Mouse (Mus musculus) lung, embryonic 15.5 days (tissue): ENCODE results near the gene Csf3. TPM values are rescaled to one million over a fixed set of nuclear protein-coding genes. Genes with fewer than 3 reads are reported as not detected.

ENCODE experiments used
- ATAC-seq: fragments of 200-750 bp; cut with Nextera tagmentation; 2 replicates; pipeline ENCODE4 v1.8.0; 2017; ENCODE audit warnings: moderate number of reproducible peaks, borderline replicate concordance; ENCODE audit not compliant: low FRiP score, low TSS enrichment; ENCODE audit errors: extremely low read depth
- H3K27ac ChIP-seq: fragments of 300-500 bp; sonication (generic); 2 replicates; pipeline ENCODE4 v1.5.1; 2015; ENCODE audit warnings: moderate library complexity, mild to moderate bottlenecking, inconsistent platforms
- H3K27me3 ChIP-seq: fragments of 300-500 bp; sonication (generic); 2 replicates; pipeline ENCODE4 v1.6.1; 2015; ENCODE audit warnings: inconsistent platforms
- H3K36me3 ChIP-seq: fragments of 300-500 bp; sonication (generic); 2 replicates; pipeline ENCODE4 v1.6.1; 2015; ENCODE audit warnings: inconsistent platforms
- H3K4me1 ChIP-seq: fragments of 300-500 bp; sonication (generic); 2 replicates; pipeline ENCODE4 v1.6.1; 2015; ENCODE audit warnings: inconsistent platforms
- H3K4me2 ChIP-seq: fragments of 300-500 bp; sonication (generic); 2 replicates; pipeline ENCODE4 v1.6.1; 2015; ENCODE audit warnings: inconsistent platforms, mild to moderate bottlenecking, moderate library complexity
- H3K4me3 ChIP-seq: fragments of 300-500 bp; sonication (generic); 2 replicates; pipeline ENCODE4 v1.5.1; 2015; ENCODE audit warnings: mild to moderate bottlenecking, inconsistent platforms
- H3K9ac ChIP-seq: fragments of 300-500 bp; sonication (generic); 2 replicates; pipeline ENCODE4 v1.6.1; 2015; ENCODE audit warnings: inconsistent platforms
- H3K9me3 ChIP-seq: fragments of 300-500 bp; sonication (generic); 2 replicates; pipeline ENCODE4 v1.6.1; 2016; ENCODE audit warnings: inconsistent platforms
- WGBS: fragments of 180-500 bp; shearing (Covaris S2); methylation state at CpG from one replicate; pipeline ENCODE4 v1.1.7; 2015; 5-methylcytosine and 5-hydroxymethylcytosine counted together
- polyA plus RNA-seq: library from polyadenylated mRNA; unstranded; fragments of >200 nt; fragmentation: Nextera tagmentation; extraction: Ambion mirVana; gene quantifications from 2 replicates; pipeline ENCODE4 v1.2.1, GENCODE M21; 2015

Csf3 gene
- polyA plus RNA-seq, 1 experiment from 2014 or later, result not detected

DNA sequence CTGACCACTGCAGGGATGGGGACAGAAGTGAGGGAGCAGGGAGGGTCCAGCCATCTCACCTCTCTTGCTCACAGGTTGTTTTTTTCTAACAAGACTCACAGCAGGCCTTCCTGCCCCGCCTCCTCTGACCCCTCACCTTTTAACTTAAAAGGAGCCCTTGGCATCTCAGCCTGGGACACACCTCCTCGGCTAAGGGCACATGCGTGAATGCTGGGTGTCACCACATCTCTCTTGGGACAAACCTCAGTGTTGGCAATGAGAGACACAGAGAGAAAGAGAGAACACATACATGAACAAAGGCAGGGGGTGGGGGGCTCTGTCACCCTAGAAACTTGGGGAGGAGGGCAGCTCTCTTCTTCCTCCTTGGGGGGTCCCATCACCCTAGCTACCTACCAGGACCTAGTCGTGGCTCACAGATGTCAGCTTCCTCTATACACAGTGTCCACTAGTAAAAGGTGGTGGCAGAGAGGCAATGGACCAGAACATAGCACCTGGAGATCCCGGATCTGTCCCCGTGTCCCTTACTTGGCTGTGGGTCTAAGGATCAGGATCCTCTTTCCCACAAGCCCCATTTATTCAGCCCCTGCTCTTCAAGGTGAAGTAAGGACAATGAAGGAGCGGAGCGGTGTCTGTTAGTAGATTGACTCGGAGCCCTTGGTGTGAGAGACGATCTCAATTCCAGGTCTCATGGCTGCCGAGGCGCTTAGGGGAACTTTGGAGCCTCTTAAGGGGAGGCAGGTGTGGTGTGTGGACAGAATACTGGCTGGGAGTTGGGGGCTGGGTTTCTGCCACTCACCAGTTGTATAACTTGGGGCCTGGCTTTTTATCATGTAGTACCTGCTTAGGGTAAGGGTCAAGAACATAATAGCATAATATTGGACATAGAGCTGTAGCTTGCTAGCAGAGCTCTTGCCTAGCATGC is 45.1 kb downstream of the Csf3 start:
- no peaks in the 10 kb centered on the region for H3K9me3 ChIP-seq
- ATAC-seq, result no peak
- H3K4me2 ChIP-seq, result peak overlapping the region; percentile 53
- H3K27me3 ChIP-seq, result no peaks in the 10 kb centered on the region
- H3K4me3 ChIP-seq, result no peak overlapping the region
- peak overlapping the region; percentile 79 for H3K27ac ChIP-seq
- no peaks in the 10 kb centered on the region for H3K36me3 ChIP-seq
- peak overlapping the region; percentile 22; the same call in 1 of the 2 replicates for H3K9ac ChIP-seq
- H3K4me1 ChIP-seq, result peaks cover 86% of the 10 kb centered on the region
- 41% methylated on average over 12 of the region's 12 CpGs for WGBS

DNA sequence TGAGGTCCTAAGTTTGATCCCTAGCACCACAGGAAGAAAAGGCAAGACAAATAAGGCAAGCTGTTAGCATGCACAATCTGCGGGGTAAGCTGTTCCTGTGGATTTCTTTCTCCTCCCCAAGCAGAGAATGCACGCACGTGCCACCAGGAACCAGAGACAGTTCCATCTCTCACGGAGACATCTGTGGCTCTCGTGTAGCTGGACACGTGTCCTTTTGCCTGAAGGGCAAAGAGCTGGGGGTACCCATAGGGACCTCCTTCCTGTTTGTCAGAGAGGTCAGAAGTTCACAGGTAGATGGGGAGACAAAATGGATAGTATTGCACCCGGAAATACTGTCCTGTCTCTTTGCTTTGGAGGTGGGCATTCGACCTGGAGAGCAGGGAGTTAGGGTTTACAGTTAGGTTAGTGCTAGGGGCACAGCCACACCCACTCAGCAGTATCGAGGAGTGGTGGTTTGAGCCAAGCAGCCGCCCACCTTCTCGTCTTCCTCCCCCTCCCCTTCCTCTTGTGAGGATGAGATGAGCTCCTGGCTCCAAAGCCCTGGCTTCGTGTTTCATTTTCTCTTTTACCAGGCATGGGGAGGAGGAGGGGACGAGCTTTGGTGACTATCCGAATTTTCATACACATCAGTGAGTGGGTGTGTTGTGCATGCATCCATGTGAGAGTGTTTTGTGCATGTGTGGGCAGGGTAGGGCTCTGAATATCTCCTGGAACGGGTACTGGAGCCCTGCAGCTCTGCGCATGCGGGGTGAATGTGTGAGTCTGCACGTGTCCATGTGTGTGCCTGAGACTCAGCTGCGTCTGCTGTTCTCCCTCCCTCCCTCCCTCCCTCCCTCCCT is 46.0 kb downstream of the Csf3 start:
- Histone ChIP-seq H3K9ac (0 out of 2 replicates have a peak overlapping the region, but pooled peaks have one; percentile 22), H3K27me3 (no peaks in the 10 kb centered on the region), H3K4me1 (peaks cover 92% of the 10 kb centered on the region), H3K36me3 (no peaks in the 10 kb centered on the region), H3K4me2 (peak overlapping the region; percentile 53), H3K27ac (peak overlapping the region; percentile 79), H3K9me3 (no peaks in the 10 kb centered on the region), H3K4me3 (peak overlapping the region; percentile 16)
- 5% methylated on average over 19 of the region's 19 CpGs for WGBS
- peak; percentile 35; the same call in 1 of the 2 replicates for ATAC-seq

DNA sequence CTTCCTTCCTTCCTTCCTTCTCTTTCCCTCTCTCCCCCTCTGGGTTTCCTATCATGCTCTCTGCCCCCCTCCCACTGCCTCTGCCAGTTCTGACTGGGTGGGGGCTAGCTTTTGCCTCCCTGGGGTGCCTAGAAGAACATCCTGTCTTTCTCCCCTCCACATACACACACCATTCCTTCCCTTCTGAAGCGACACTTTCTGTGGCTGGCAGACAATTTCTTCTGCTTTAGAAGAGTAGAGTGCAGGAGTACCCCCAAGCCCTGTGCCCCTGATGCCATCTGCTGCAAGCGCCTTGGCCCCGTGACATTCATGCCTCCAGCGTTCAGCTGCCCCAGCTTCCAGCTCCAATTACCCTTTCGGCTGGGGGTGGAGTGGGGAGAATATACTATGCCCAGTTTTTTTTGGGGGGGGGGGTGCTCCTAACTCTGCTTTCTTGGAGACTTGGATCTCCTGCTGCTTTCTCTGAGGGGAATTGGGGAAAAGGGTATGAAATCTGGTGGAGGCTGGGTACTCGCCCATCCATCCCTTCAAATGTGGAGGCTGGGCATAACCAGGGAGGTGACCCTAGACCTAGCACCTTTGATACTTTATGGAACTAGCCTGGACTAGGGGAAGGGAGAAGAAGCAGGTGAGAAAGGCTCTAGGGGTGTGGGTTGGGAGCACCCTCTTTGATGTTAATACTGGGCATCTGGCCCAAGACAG is 46.9 kb downstream of the Csf3 start:
- no peaks in the 10 kb centered on the region for H3K36me3 ChIP-seq
- peak overlapping the region; percentile 41 for H3K4me2 ChIP-seq
- no peaks in the 10 kb centered on the region for H3K9me3 ChIP-seq
- no peaks in the 10 kb centered on the region for H3K27me3 ChIP-seq
- H3K27ac ChIP-seq, result peak overlapping the region; percentile 93
- H3K4me1 ChIP-seq, result peaks cover 98% of the 10 kb centered on the region
- H3K4me3 ChIP-seq, result no peak overlapping the region
- peak overlapping the region; percentile 20; the same call in 1 of the 2 replicates for H3K9ac ChIP-seq
- WGBS, result 25% methylated on average over 6 of the region's 6 CpGs
- ATAC-seq, result no peak

DNA sequence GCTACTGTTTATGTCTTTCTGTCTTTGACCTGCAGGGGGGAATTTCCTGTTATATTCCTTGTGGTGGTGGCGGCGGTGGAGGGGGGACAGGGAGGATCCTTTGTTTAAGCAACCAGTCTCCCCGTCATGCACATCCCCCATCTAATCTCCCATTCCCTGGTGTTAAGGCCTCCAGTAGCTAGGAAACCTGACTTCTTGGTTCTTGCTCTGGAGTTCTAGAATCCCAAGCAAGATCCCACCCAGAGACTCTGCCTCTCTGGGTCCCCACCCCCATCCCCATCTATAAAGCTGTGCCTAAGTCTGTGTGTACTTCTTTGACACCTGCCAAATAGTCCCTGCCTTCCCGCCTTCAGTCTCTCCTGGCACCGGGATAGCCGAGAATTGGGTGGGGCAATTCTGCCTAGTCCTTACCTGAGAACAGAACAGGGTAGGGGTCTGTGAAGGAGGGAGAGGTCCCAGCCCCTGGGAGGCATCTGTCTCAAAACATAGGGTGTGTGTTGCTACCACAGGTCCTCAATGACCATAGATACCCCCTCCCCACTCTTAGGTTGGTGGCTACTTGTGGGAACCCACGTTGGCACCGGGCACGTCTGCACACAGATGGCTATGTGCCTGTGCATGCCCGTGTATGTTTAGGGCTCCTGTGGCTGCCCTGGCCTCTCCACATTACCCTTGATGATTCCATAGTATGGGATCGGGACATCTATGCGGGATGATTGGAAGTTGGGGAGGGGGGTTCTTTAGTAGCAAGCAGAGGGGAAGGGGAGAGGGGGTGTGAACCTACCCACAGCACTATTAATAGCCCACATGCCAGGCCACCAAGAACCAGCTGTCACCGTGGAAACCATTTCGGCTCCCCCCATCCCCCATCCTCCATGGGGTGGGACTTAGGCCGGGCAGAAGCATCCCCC is 47.7 kb downstream of the Csf3 start:
- Histone ChIP-seq H3K27me3 (no peaks in the 10 kb centered on the region), H3K27ac (peak overlapping the region; percentile 93), H3K4me1 (peaks cover 98% of the 10 kb centered on the region), H3K4me2 (peak overlapping the region; percentile 41), H3K36me3 (0 out of 2 replicates have a peak, but pooled peaks cover 3% of the 10 kb centered on the region), H3K4me3 (no peak overlapping the region), H3K9me3 (no peaks in the 10 kb centered on the region), H3K9ac (peak overlapping the region; percentile 20; the same call in 1 of the 2 replicates)
- ATAC-seq, result no peak
- WGBS, result 23% methylated on average over 15 of the region's 15 CpGs

DNA sequence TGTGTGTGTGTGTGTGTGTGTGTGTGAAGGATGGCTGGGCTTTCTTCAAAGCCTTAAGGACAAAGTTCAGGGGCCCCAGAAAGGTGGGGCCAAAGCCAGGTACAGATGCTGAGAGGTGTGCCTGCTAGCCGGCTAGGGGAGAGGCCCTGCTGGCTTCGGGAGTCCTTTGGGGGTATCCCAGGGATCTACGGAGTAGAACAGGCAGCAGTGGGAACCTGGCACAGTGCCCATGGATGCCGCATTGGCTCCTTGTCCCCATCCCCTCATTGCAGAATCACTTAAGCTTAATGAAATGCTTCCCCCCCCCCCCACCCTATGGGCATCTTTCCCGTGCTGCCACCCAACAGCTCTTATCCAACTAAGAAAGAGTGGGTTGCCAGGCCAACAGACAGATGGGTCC is 48.7 kb downstream of the Csf3 start:
- H3K27me3 ChIP-seq, result no peaks in the 10 kb centered on the region
- H3K27ac ChIP-seq, result peak overlapping the region; percentile 93
- ATAC-seq, result no peak
- H3K9ac ChIP-seq, result no peak overlapping the region
- no peak overlapping the region for H3K4me3 ChIP-seq
- WGBS, result 17% methylated on average over 5 of the region's 5 CpGs
- H3K4me2 ChIP-seq, result peak overlapping the region; percentile 41; the same call in 1 of the 2 replicates
- peaks cover 98% of the 10 kb centered on the region for H3K4me1 ChIP-seq
- no peaks in the 10 kb centered on the region for H3K9me3 ChIP-seq
- 0 out of 2 replicates have a peak, but pooled peaks cover 8% of the 10 kb centered on the region for H3K36me3 ChIP-seq

DNA sequence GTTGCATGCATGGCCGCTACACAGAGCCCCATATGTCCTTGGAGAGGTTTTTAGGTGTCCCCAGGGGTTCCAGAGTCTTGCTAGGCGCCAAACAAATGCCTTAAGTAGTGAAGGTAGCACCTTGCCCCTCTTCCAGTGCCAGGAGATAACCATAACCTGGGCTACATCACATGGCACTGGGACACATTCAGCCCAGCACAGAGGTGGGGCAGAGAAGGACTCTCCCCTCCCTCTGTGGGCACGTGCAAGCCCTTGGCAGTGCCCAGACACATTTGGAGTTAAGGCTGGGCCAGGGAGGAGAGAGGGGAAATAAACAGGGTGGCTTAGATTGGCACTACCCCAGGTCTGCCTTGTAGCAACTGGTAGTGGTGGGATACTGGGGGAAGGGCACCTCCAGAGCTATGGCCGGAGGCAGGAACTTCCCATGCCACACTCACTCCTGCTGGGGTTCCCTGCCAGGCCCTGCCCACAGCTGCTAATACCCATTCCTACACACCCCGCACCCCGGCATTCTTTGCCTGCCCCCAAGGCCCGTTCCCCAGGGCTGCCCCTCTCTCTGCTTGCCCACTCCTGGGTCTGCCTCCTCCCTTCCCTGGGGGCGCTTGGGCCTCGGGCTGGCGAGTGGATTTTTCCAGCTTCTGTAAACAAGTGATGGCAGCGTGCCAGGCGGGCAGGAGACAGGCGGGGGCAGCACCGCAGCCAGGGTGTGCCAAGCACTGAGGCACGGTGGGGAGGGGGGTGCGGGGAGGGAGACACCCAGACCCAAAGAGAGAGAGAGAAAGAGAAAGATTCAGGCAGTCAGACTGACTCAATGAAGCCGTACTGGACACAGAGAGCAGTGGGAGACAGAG is 49.5 kb downstream of the Csf3 start:
- H3K4me3 ChIP-seq, result no peak overlapping the region
- 14% methylated on average over 17 of the region's 17 CpGs for WGBS
- H3K9ac ChIP-seq, result peak overlapping the region; percentile 25; the same call in 1 of the 2 replicates

DNA sequence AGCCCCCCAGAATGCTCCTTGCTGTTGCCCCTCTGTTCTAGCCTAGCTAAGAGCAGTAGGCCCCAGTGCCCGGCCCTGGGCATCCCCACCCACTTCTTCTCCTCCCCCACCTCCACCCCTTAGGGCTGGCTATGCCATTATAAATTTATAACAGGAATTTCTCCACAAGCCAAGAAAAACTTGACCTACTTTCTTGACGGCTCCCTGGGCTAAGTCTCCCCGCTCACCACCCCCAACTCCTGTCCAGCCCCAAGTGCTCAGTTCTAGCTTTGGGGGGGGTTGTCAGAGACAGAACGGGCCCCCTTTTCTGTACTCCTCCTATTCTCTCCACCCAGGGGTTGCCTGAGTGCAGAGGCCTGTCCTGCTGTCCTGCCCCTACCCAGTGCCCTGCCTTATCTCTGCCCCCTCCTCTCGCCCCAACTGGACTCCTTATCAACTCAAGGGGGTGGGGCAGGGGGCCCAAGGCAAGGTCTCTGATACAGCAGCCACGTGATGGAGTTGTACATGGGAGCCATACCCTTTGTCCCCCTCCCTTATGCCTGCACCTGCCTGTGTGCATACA is 50.2 kb downstream of the Csf3 start:
- Histone ChIP-seq H3K36me3 (peaks cover 15% of the 10 kb centered on the region), H3K9ac (peak overlapping the region; percentile 25; the same call in 1 of the 2 replicates), H3K4me1 (peaks cover 86% of the 10 kb centered on the region), H3K27ac (peak overlapping the region; percentile 93), H3K4me2 (peak overlapping the region; percentile 49), H3K27me3 (no peaks in the 10 kb centered on the region), H3K9me3 (no peaks in the 10 kb centered on the region), H3K4me3 (no peak overlapping the region)
- WGBS, result 9% methylated on average over 6 of the region's 6 CpGs
- ATAC-seq, result peak; percentile 23; the same call in 1 of the 2 replicates

More for the DNA sequence above, 49.5 kb downstream of the Csf3 start:
- peak; percentile 56 for ATAC-seq
- H3K9me3 ChIP-seq, result no peaks in the 10 kb centered on the region
- peaks cover 8% of the 10 kb centered on the region; the same call in 1 of the 2 replicates for H3K36me3 ChIP-seq
- H3K27ac ChIP-seq, result peak overlapping the region; percentile 93
- peak overlapping the region; percentile 49 for H3K4me2 ChIP-seq
- peaks cover 93% of the 10 kb centered on the region for H3K4me1 ChIP-seq
- H3K27me3 ChIP-seq, result no peaks in the 10 kb centered on the region

DNA sequence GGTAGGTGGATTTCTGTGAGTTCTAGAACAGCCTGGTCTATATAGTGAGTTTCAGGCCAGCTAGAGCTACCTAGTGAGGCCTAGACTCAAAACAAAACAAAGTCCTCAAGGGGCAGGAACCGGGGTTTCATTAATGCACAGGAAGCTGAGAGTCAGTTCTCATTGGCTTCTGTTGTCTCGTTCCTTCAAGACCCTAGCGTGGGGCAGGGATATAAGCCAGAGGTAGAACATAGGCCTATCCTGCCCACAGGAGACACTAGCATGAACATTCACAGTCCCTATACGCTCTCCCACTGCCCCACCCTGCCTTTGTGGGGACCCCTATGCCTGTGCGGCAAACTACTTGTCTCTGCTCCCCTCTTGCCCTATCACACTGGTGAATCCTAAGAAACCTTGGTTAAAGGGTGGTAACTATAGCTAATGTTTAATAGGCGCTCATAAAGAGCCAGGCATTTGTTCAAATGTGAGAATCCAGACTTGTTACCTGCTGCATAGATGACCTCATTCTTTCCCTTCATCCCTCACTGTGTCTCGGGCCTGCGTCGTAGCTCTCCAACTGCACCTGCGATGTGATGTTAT is 51.6 kb downstream of the Csf3 start:
- H3K9me3 ChIP-seq, result no peaks in the 10 kb centered on the region
- H3K9ac ChIP-seq, result no peak overlapping the region
- H3K4me3 ChIP-seq, result no peak overlapping the region
- no peaks in the 10 kb centered on the region for H3K27me3 ChIP-seq
- H3K36me3 ChIP-seq, result peaks cover 29% of the 10 kb centered on the region
- WGBS, result 77% methylated on average over 10 of the region's 10 CpGs
- no peak for ATAC-seq
- peaks cover 74% of the 10 kb centered on the region for H3K4me1 ChIP-seq
- peak overlapping the region; percentile 93 for H3K27ac ChIP-seq
- no peak overlapping the region for H3K4me2 ChIP-seq
